Mouse (Mus musculus) heart, embryonic 11.5 days (tissue): ENCODE results near the gene Hk3. TPM values are rescaled to one million over a fixed set of nuclear protein-coding genes. Genes with fewer than 3 reads are reported as not detected.

Source experiments
- ATAC-seq: fragments of 200-750 bp; cut with Nextera tagmentation; replicated peaks from 2 replicates; pipeline ENCODE4 v1.8.0; 2017; ENCODE audit warnings: moderate library complexity; ENCODE audit not compliant: insufficient number of reproducible peaks, low FRiP score, low TSS enrichment
- H3K27ac ChIP-seq: fragments of 300-500 bp; sonication (generic); 2 replicates; pipeline ENCODE4 v1.5.1; 2014; ENCODE audit warnings: mild to moderate bottlenecking, low read depth, low read length
- H3K27me3 ChIP-seq: fragments of 300-500 bp; sonication (generic); 2 replicates; pipeline ENCODE4 v1.6.1; 2014; ENCODE audit warnings: mild to moderate bottlenecking, low read length, mixed read lengths; ENCODE audit not compliant: control insufficient read depth, insufficient read depth
- H3K36me3 ChIP-seq: fragments of 300-500 bp; sonication (generic); 2 replicates; pipeline ENCODE4 v1.6.1; 2014; ENCODE audit warnings: mild to moderate bottlenecking, low read length, moderate library complexity, mixed read lengths; ENCODE audit not compliant: control insufficient read depth, insufficient read depth
- H3K4me1 ChIP-seq: fragments of 300-500 bp; sonication (generic); 2 replicates; pipeline ENCODE4 v1.6.1; 2014; ENCODE audit warnings: low read length; ENCODE audit not compliant: control insufficient read depth, insufficient read depth
- H3K4me2 ChIP-seq: fragments of 300-500 bp; sonication (generic); 2 replicates; pipeline ENCODE4 v1.6.1; 2014; ENCODE audit warnings: mild to moderate bottlenecking, moderate library complexity
- H3K4me3 ChIP-seq: fragments of 300-500 bp; sonication (generic); 2 replicates; pipeline ENCODE4 v1.5.1; 2014; ENCODE audit warnings: low read depth, low read length
- H3K9ac ChIP-seq: fragments of 300-500 bp; sonication (generic); 2 replicates; pipeline ENCODE4 v1.6.1; 2014; ENCODE audit warnings: mild to moderate bottlenecking, low read depth, low read length, moderate library complexity
- H3K9me3 ChIP-seq: fragments of 300-500 bp; sonication (generic); replicated peaks from 2 replicates; pipeline ENCODE4 v1.6.1; 2016; ENCODE audit warnings: low read length; ENCODE audit not compliant: control insufficient read depth
- WGBS: fragments of 180-500 bp; shearing (Covaris S2); extraction: QIAGEN DNeasy Blood & Tissue Kit; methylation state at CpG from one replicate; pipeline ENCODE4 v1.1.7; 2014; ENCODE audit not compliant: insufficient replicate concordance; 5-methylcytosine and 5-hydroxymethylcytosine counted together
- polyA plus RNA-seq: library from polyadenylated mRNA; unstranded; fragments of >200 nt; fragmentation: Nextera tagmentation; extraction: Ambion mirVana; gene quantifications from 2 replicates; pipeline ENCODE4 v1.2.1, GENCODE M21; 2014

Gene Hk3
- polyA plus RNA-seq, 1 experiment from 2014 or later = 0.16 TPM

DNA sequence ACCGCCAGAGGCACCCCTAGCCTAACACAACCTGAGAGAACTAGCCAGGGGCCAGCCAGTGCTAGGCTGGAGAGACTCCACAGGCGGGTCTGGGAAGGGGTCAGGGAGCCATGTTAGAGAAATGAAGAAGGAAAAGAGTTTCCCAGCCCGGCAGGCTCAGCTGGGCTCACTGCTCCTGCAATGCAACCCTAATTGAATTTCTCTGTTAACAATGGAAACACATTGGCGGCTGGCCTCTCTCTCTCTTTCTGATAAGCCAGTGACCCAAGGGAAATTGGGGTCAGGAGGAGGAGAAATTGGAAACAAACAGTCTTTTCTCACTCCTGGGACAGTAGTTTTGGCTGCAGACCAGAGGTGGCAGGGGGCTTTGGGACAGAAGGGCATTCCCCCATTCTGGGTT, 26.6 kb downstream of the Hk3 start:
- no peak overlapping the region for H3K27ac ChIP-seq

DNA sequence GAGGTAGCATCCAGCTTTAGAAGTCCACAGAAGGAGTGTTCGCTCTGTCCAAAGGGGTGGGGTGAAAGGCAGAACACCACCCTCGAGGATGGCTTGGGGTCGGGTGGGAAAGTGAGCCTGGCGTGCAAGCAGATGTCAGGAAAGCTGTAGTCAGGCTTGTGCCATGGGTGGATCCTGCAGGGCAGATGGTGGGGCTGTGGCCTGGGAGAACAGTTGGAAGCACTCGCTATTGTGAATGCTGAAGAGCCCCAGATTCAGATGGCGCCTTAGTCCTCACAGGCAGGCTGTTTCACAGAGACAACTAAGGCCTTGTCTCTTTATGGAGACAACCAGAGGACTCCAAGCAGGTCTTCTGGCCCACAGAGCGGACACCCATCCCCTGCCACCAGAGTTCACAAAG, 29.0 kb downstream of the Hk3 start:
- ATAC-seq = no peak
- Histone ChIP-seq H3K36me3 (no peaks in the 10 kb centered on the region), H3K4me3 (no peak overlapping the region), H3K9ac (no peak overlapping the region), H3K4me1 (peaks cover 13% of the 10 kb centered on the region; the same call in 1 of the 2 replicates), H3K27me3 (peaks cover 9% of the 10 kb centered on the region), H3K27ac (no peak overlapping the region), H3K4me2 (no peak overlapping the region), H3K9me3 (no peaks in the 10 kb centered on the region)
- 82% methylated on average over 7 of the region's 7 CpGs for WGBS

More for the DNA sequence above, 26.6 kb downstream of the Hk3 start:
- H3K4me1 ChIP-seq = peaks cover 5% of the 10 kb centered on the region; the same call in 1 of the 2 replicates
- H3K9me3 ChIP-seq = no peaks in the 10 kb centered on the region
- 0 out of 2 replicates have a peak overlapping the region, but pooled peaks have one; percentile 16 for H3K4me2 ChIP-seq
- no peak overlapping the region for H3K9ac ChIP-seq
- no peak overlapping the region for H3K4me3 ChIP-seq
- H3K27me3 ChIP-seq = peaks cover 11% of the 10 kb centered on the region
- WGBS = 18% methylated on average over 4 of the region's 4 CpGs
- H3K36me3 ChIP-seq = no peaks in the 10 kb centered on the region
- ATAC-seq = no peak

DNA sequence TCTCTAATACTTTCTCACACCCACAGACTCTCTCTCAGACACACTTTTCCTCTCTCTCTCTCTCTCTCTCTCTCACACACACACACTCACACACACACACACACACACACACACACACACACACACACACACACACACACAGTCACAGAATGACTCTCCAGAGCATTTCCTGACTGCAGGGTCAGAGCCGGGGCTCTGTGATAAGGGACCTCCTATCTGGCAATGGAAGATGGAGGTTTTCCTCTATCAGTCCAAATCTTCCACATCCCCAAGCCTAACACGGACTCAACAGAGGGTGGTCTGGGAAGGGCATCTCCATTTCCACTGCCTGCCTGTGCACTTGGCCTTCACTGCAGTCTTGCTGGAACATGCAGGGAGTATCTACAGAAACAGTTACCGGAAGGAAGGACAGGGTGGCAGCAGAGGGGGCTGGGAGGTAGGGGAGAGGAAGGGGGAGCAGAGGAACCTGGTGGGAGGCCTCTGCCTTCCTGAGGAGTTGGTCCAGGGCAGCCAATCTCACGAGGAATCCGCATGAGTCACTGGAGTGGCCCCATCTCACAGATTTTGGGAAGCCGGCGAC, 32.9 kb downstream of the Hk3 start:
- Histone ChIP-seq H3K4me2 (no peak overlapping the region), H3K27me3 (peaks cover 13% of the 10 kb centered on the region), H3K36me3 (no peaks in the 10 kb centered on the region), H3K4me3 (no peak overlapping the region), H3K9ac (no peak overlapping the region), H3K27ac (peak overlapping the region; percentile 35; the same call in 1 of the 2 replicates), H3K9me3 (no peaks in the 10 kb centered on the region), H3K4me1 (peaks cover 9% of the 10 kb centered on the region; the same call in 1 of the 2 replicates)
- ATAC-seq = no peak
- 31% methylated on average over 7 of the region's 7 CpGs for WGBS

DNA sequence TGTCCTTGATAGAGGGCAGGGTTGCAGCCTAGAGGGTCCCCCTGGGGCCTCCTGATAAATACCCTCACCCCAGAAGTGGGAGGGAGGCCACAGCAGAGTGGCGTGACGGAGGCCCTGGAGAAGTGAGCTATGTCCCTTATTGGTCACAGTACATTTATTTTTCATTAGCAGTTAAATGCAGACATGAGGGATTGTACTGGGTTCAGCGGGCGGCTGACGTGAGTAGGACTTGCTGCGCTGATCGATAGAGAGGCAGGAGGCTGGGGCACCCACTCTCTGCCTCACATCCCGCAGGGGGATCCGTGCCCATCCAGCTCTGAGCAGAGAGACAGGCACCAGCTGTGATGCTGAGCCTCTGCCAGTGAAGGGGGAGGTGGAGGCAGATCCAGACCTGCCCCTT, 33.8 kb downstream of the Hk3 start:
- Histone ChIP-seq H3K4me1 (peaks cover 9% of the 10 kb centered on the region; the same call in 1 of the 2 replicates), H3K27me3 (peaks cover 11% of the 10 kb centered on the region), H3K36me3 (no peaks in the 10 kb centered on the region), H3K9ac (no peak overlapping the region), H3K9me3 (no peaks in the 10 kb centered on the region), H3K4me2 (no peak overlapping the region), H3K27ac (no peak overlapping the region), H3K4me3 (no peak overlapping the region)
- no peak for ATAC-seq
- 76% methylated on average over 9 of the region's 9 CpGs for WGBS

DNA sequence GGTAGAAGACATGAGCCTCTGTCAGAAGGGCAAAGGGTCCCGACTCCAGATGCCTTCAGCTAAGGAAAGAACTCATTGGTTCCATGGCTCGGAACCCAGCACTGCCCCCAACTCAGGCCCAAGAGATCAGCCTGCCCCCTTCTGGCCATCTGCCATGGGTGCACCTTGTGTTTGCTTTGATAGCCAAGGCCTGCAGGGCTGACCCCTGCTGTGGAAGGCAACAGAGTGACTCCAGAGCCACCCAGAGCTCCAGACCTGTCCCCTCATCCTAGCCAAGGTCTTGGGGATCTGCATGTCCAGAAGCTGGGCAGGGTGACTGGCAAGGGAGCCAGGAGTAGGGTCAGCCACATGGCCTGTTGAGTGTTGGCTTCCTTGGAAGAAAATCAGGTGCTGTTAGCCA, 37.6 kb downstream of the Hk3 start:
- Histone ChIP-seq H3K4me1 (peaks cover 9% of the 10 kb centered on the region; the same call in 1 of the 2 replicates), H3K36me3 (no peaks in the 10 kb centered on the region), H3K27ac (no peak overlapping the region), H3K9ac (no peak overlapping the region), H3K4me3 (no peak overlapping the region), H3K4me2 (no peak overlapping the region), H3K27me3 (peaks cover 15% of the 10 kb centered on the region), H3K9me3 (no peaks in the 10 kb centered on the region)
- WGBS = 61% methylated on average over 2 of the region's 2 CpGs
- no peak for ATAC-seq

DNA sequence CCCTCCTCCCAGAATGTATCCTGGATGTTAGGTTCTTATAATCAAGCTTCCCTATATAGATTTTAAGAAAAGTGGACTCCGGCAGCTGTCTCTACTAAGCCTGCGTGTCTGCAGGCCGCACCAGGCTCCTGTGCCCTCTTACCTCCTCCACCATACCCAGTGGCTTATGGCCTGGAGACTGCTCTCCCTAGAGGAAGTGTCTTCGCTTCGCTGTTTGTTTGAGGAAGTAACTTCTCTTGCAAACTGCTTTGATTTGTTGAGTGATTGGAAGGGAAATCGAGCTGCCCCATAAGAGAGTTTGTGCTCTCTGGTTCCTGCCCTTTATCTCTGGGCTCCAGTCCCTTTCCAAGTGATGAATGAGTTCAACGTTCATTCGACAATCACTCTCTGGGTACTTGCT, 38.2 kb downstream of the Hk3 start:
- no peak for ATAC-seq
- no peak overlapping the region for H3K9ac ChIP-seq
- no peak overlapping the region for H3K4me3 ChIP-seq
- WGBS = 69% methylated on average over 8 of the region's 8 CpGs
- H3K4me1 ChIP-seq = peaks cover 9% of the 10 kb centered on the region; the same call in 1 of the 2 replicates
- no peak overlapping the region for H3K27ac ChIP-seq
- H3K9me3 ChIP-seq = no peaks in the 10 kb centered on the region
- peaks cover 16% of the 10 kb centered on the region for H3K27me3 ChIP-seq
- H3K36me3 ChIP-seq = no peaks in the 10 kb centered on the region
- no peak overlapping the region for H3K4me2 ChIP-seq

DNA sequence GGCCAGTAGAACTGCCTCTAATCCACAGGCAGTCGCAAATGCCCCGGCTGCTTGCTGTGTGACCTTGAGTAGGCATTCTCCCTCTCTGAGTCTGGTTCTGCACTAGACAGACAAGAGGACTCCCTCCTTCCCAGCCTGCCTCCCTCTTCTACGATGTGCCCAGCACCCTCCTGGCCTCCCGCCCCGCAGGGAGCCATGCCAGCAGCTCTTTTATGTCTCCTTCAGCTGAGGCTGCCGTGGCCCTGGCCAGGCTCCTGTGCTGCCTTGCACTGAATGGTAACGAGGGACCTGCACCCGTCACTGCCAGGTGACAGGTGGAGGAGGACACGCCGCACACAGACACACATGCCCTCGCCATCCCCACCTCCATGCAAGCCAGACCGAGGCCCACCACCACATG, 40.2 kb downstream of the Hk3 start:
- Histone ChIP-seq H3K27ac (no peak overlapping the region), H3K27me3 (peaks cover 13% of the 10 kb centered on the region), H3K36me3 (no peaks in the 10 kb centered on the region), H3K4me2 (no peak overlapping the region), H3K9ac (no peak overlapping the region), H3K4me1 (no peaks in the 10 kb centered on the region), H3K4me3 (no peak overlapping the region), H3K9me3 (no peaks in the 10 kb centered on the region)
- WGBS = 68% methylated on average over 12 of the region's 12 CpGs
- no peak for ATAC-seq

DNA sequence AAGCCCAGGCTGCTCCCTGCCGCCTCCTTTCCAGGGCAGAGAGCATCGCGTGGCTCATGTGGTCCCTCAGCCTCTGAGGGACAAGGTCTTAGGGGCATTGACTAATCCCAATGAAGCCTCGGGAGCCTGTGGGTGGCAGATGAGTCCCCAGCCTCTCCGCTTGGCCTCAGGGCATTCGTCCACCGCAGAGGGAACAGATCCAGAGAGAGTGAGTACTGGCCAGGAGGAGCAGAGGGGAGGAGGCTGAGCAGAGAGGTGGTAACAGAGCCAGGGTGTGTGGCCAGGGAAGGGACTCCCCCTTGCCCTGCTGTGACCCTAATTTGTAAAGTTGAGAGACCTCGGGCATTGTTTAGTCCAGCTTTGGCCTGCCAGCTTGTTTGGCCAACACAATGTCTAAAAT, 42.4 kb downstream of the Hk3 start:
- peaks cover 11% of the 10 kb centered on the region for H3K27me3 ChIP-seq
- no peaks in the 10 kb centered on the region for H3K36me3 ChIP-seq
- H3K4me3 ChIP-seq = no peak overlapping the region
- no peak overlapping the region for H3K27ac ChIP-seq
- H3K9me3 ChIP-seq = no peaks in the 10 kb centered on the region
- no peak overlapping the region for H3K4me2 ChIP-seq
- H3K4me1 ChIP-seq = no peaks in the 10 kb centered on the region
- WGBS = 58% methylated on average over 8 of the region's 8 CpGs
- H3K9ac ChIP-seq = no peak overlapping the region
- ATAC-seq = no peak

DNA sequence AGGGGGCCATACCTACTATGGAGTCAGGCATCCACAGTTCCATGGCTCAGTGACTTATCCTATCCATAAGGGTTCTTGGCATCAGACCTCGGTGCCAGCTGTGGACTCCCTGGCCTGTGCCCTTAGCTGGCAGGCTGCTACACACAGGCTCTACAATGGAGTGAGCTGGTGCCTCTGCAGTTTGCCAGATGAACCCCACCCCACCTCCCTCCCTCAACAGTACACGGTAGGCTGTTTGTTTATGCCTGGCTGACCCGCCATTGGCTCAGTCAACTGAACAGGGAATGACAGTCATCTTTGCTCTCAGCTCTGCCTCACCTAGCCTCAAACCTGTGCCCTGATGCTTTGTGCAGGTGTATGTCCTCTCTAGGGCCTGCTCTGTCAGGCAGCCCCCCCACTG, 45.6 kb downstream of the Hk3 start:
- H3K4me3 ChIP-seq = no peak overlapping the region
- no peak overlapping the region for H3K9ac ChIP-seq
- H3K9me3 ChIP-seq = no peaks in the 10 kb centered on the region
- peaks cover 13% of the 10 kb centered on the region for H3K27me3 ChIP-seq
- ATAC-seq = no peak
- no peak overlapping the region for H3K27ac ChIP-seq
- H3K4me2 ChIP-seq = no peak overlapping the region
- H3K36me3 ChIP-seq = no peaks in the 10 kb centered on the region
- no peaks in the 10 kb centered on the region for H3K4me1 ChIP-seq
- 51% methylated on average over 3 of the region's 3 CpGs for WGBS
